Mouse (Mus musculus) lung, adult 2 months (tissue): ENCODE data around the gene Gm16451.
"Not testable (repeated sequence)": the region's sequence is repeated elsewhere in the genome, so short reads cannot be mapped to it uniquely, and the experiment has no call there.

Experiments
- CTCF ChIP-seq: fragments of 200-500 bp; IDR thresholded peaks from 2 replicates; pipeline ENCODE4 v1.5.1; 2011; ENCODE audit warnings: mild to moderate bottlenecking, low read length, control low read depth; ENCODE audit not compliant: insufficient read depth
- POLR2A ChIP-seq: fragments of 200-500 bp; IDR thresholded peaks from 2 replicates; pipeline ENCODE4 v1.6.1; 2011; ENCODE audit warnings: low read depth, mild to moderate bottlenecking, control low read depth, low read length, borderline replicate concordance; ENCODE audit errors: extremely low read depth

DNA sequence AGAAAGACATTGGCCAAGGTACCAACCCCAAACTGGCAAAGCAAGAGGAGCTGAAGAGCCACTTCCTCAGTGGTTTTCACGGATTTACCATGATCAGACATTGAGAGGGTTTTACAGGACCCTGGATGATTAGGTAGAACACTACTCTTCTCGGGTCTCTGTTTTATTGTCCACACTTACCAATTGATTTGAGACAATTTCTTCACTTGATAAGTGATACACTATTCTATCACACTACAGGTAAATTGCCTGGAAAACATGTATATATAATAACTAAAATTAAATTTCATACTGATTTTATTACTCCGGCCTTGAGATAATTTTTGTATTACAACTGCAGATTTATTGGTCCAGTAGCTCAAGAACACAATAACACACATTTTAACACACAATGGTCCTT lies 45.9 kb upstream of the Gm16451 start, which contains the start of gene Vmn1r142:
- not testable (repeated sequence) for TF ChIP-seq CTCF, POLR2A
